Mouse (Mus musculus): ENCODE data around the gene Dapk3. TPM values are rescaled to one million over a fixed set of nuclear protein-coding genes. Genes with fewer than 3 reads are reported as not detected.
A peak's percentile ranks its signal among the peaks of the same experiment; 100 is the strongest.
"Not testable (repeated sequence)": the region's sequence is repeated elsewhere in the genome, so short reads cannot be mapped to it uniquely, and the experiment has no call there.

Dapk3 gene
- polyA plus RNA-seq, 1 experiment from 2014 or later: 32.4 TPM

- no peak overlapping the region for H3K4me3 ChIP-seq (replicated peaks; ENCODE audit: low read length)
- peaks cover 14% of the 10 kb centered on the region for H3K4me1 ChIP-seq (ENCODE audit: control insufficient read depth, insufficient read depth, low read length)
- peaks cover 21% of the 10 kb centered on the region; the same call in 1 of the 2 replicates for H3K36me3 ChIP-seq (ENCODE audit: control insufficient read depth, insufficient read depth, low read length)
- no peaks in the 10 kb centered on the region for H3K27me3 ChIP-seq (ENCODE audit: control insufficient read depth, insufficient read depth, low read length)
- no peaks in the 10 kb centered on the region for H3K9me3 ChIP-seq (replicated peaks; ENCODE audit: control insufficient read depth, low read length)
- no peak overlapping the region for H3K27ac ChIP-seq (ENCODE audit: low read length)
- no peak for ATAC-seq (ENCODE audit: insufficient read depth, low FRiP score)
- no peak overlapping the region for H3K9ac ChIP-seq (ENCODE audit: low read length)
- WGBS: 67% methylated on average over 2 of the region's 2 CpGs
- H3K4me2 ChIP-seq (ENCODE audit: low read depth, low read length): no peak overlapping the region
Observed at GRCm38 (mm10) chr10:81162318-81162652, 20.5 kb upstream of the Dapk3 start.

- no peak overlapping the region for H3K27ac ChIP-seq (ENCODE audit: low read length)
- ATAC-seq (ENCODE audit: insufficient read depth, low FRiP score): no peak
- whole genome bisulfite sequencing: 59% methylated on average over 8 of the region's 8 CpGs
- peaks cover 18% of the 10 kb centered on the region for H3K4me1 ChIP-seq (ENCODE audit: control insufficient read depth, insufficient read depth, low read length)
- H3K4me3 ChIP-seq (replicated peaks; ENCODE audit: low read length): no peak overlapping the region
- H3K9ac ChIP-seq (ENCODE audit: low read length): no peak overlapping the region
- no peaks in the 10 kb centered on the region for H3K9me3 ChIP-seq (replicated peaks; ENCODE audit: control insufficient read depth, low read length)
- H3K36me3 ChIP-seq (ENCODE audit: control insufficient read depth, insufficient read depth, low read length): peaks cover 13% of the 10 kb centered on the region; the same call in 1 of the 2 replicates
- H3K4me2 ChIP-seq (ENCODE audit: low read depth, low read length): no peak overlapping the region
- H3K27me3 ChIP-seq (ENCODE audit: control insufficient read depth, insufficient read depth, low read length): no peaks in the 10 kb centered on the region
Observed at GRCm38 (mm10) chr10:81165118-81165517, 17.7 kb upstream of the Dapk3 start.

DNA sequence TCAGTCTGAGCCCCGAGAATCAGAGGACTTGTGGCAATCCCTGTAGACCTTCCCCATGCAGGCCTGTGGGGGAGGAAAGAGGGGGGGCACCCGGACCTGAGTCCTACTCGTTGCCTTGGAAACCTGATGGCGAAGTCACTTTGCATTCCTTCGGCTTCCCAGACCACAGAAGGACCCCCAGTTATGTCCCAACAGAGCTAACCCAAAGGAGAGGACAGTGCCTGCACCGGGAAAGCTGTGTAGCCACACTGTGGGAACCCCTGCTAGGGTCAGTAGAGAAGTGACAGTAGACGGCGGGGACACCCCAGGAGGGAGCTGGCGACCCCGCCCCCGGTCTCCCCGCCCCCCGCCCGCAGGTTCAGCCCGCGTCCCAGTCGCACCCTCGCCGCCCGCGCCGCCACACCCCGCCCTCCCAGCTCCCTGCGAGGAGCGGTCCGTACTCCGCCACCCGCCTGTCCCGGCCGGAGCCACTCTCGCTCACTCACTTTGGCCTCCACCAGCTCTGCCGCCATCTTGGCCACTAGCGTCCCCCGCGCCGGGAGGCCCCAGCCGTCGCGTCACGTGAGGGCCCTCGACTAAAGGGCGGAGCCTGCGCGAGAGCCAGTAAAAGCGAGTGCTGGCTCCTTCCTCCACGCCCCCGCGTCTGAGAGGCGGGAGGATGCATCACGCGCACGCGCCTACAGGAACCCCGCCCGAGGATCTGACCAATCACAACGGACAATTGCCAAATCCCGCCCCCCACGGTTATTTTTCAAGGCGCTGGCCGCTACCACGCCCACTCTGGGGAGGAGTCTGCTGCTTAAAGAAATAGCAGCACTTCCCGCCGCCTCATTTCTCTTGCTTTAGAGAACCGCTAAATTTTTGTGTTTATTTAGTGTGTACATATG, 15.4 kb upstream of the Dapk3 start, which contains the start of gene Pias4:
Pias4 (minus strand) TSS at position 724 of the 887 bp plus-strand sequence.
- H3K27ac ChIP-seq (ENCODE audit: low read length): peak within 1 kb of the TSS; percentile 66
- no peaks in the 10 kb centered on the region for H3K27me3 ChIP-seq (ENCODE audit: control insufficient read depth, insufficient read depth, low read length)
- H3K9ac ChIP-seq (ENCODE audit: low read length): peak within 1 kb of the TSS; percentile 90
- H3K36me3 ChIP-seq (ENCODE audit: control insufficient read depth, insufficient read depth, low read length): peaks cover 7% of the 10 kb centered on the region; the same call in 1 of the 2 replicates
- no peaks in the 10 kb centered on the region for H3K9me3 ChIP-seq (replicated peaks; ENCODE audit: control insufficient read depth, low read length)
- H3K4me1 ChIP-seq (ENCODE audit: control insufficient read depth, insufficient read depth, low read length): peaks cover 17% of the 10 kb centered on the region
- peak; percentile 94 for ATAC-seq (ENCODE audit: insufficient read depth, low FRiP score)
- peak within 1 kb of the TSS; percentile 86 for H3K4me3 ChIP-seq (replicated peaks; ENCODE audit: low read length)
- peak within 1 kb of the TSS; percentile 88 for H3K4me2 ChIP-seq (ENCODE audit: low read depth, low read length)
- WGBS: under 1% methylated on average over 54 of the region's 64 CpGs

DNA sequence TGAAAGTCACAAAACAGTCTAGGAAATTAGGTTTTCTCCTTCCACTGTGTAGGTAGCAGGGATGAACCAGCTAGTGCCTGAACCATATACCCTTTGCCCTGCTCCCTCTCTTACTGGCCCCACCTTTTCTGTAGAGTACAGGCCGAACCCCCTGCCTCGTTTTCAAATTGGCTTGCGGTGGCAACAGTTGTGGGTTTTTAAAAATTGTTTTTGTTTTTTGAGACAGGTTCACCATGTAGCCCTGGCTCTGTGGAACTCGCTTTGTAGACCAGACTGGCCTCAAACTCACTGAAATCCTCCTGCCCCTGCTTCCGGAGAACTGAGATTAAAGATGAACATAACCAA, 14.7 kb upstream of the Dapk3 start:
- Histone ChIP-seq H3K36me3 (ENCODE audit: control insufficient read depth, insufficient read depth, low read length) (peaks cover 7% of the 10 kb centered on the region; the same call in 1 of the 2 replicates), H3K4me1 (ENCODE audit: control insufficient read depth, insufficient read depth, low read length) (peaks cover 17% of the 10 kb centered on the region), H3K4me2 (ENCODE audit: low read depth, low read length) (peak overlapping the region; percentile 88), H3K9me3 (replicated peaks; ENCODE audit: control insufficient read depth, low read length) (no peaks in the 10 kb centered on the region), H3K4me3 (replicated peaks; ENCODE audit: low read length) (peak overlapping the region; percentile 86), H3K27me3 (ENCODE audit: control insufficient read depth, insufficient read depth, low read length) (no peaks in the 10 kb centered on the region), H3K27ac (ENCODE audit: low read length) (peak overlapping the region; percentile 65), H3K9ac (ENCODE audit: low read length) (peak overlapping the region; percentile 78)
- WGBS: 7% methylated on average over 5 of the region's 5 CpGs
- peak; percentile 51 for ATAC-seq (ENCODE audit: insufficient read depth, low FRiP score)

- Histone ChIP-seq H3K9me3 (replicated peaks; ENCODE audit: control insufficient read depth, low read length) (no peaks in the 10 kb centered on the region), H3K27ac (ENCODE audit: low read length) (peak overlapping the region; percentile 65), H3K4me1 (ENCODE audit: control insufficient read depth, insufficient read depth, low read length) (peaks cover 23% of the 10 kb centered on the region), H3K4me2 (ENCODE audit: low read depth, low read length) (peak overlapping the region; percentile 88), H3K36me3 (ENCODE audit: control insufficient read depth, insufficient read depth, low read length) (0 out of 2 replicates have a peak, but pooled peaks cover 3% of the 10 kb centered on the region), H3K27me3 (ENCODE audit: control insufficient read depth, insufficient read depth, low read length) (no peaks in the 10 kb centered on the region), H3K9ac (ENCODE audit: low read length) (peak overlapping the region; percentile 78), H3K4me3 (replicated peaks; ENCODE audit: low read length) (peak overlapping the region; percentile 86)
- 2% methylated on average over 29 of the region's 29 CpGs for WGBS
- peak; percentile 54; the same call in 1 of the 2 replicates for ATAC-seq (ENCODE audit: insufficient read depth, low FRiP score)
Observed at GRCm38 (mm10) chr10:81168521-81169244, 14.1 kb upstream of the Dapk3 start.

GRCm38 (mm10) chr10:81169411-81169900, 13.3 kb upstream of the Dapk3 start:
- H3K9ac ChIP-seq (ENCODE audit: low read length); H3K36me3 ChIP-seq (ENCODE audit: control insufficient read depth, insufficient read depth, low read length); H3K27me3 ChIP-seq (ENCODE audit: control insufficient read depth, insufficient read depth, low read length); H3K4me2 ChIP-seq (ENCODE audit: low read depth, low read length); H3K9me3 ChIP-seq (replicated peaks; ENCODE audit: control insufficient read depth, low read length); ATAC-seq (ENCODE audit: insufficient read depth, low FRiP score): not testable (repeated sequence)
- 38% methylated on average over 7 of the region's 14 CpGs for WGBS
- H3K4me1 ChIP-seq (ENCODE audit: control insufficient read depth, insufficient read depth, low read length): peaks cover 29% of the 10 kb centered on the region
- H3K27ac ChIP-seq (ENCODE audit: low read length): peak overlapping the region; percentile 79; the same call in 1 of the 2 replicates
- 0 out of 2 replicates have a peak overlapping the region, but pooled peaks have one; percentile 10 for H3K4me3 ChIP-seq (replicated peaks; ENCODE audit: low read length)

- WGBS: 6% methylated on average over 21 of the region's 21 CpGs
- no peaks in the 10 kb centered on the region for H3K27me3 ChIP-seq (ENCODE audit: control insufficient read depth, insufficient read depth, low read length)
- no peaks in the 10 kb centered on the region for H3K9me3 ChIP-seq (replicated peaks; ENCODE audit: control insufficient read depth, low read length)
- peak overlapping the region; percentile 85 for H3K27ac ChIP-seq (ENCODE audit: low read length)
- peak overlapping the region; percentile 18; the same call in 1 of the 2 replicates for H3K4me3 ChIP-seq (replicated peaks; ENCODE audit: low read length)
- H3K36me3 ChIP-seq (ENCODE audit: control insufficient read depth, insufficient read depth, low read length): peaks cover under 1% of the 10 kb centered on the region; the same call in 1 of the 2 replicates
- peak overlapping the region; percentile 42 for H3K4me2 ChIP-seq (ENCODE audit: low read depth, low read length)
- ATAC-seq (ENCODE audit: insufficient read depth, low FRiP score): peak; percentile 32; the same call in 1 of the 2 replicates
- H3K4me1 ChIP-seq (ENCODE audit: control insufficient read depth, insufficient read depth, low read length): peaks cover 42% of the 10 kb centered on the region
- H3K9ac ChIP-seq (ENCODE audit: low read length): peak overlapping the region; percentile 75
Observed at GRCm38 (mm10) chr10:81173132-81173531, 9.7 kb upstream of the Dapk3 start.

- WGBS: 4% methylated on average over 29 of the region's 29 CpGs
- peaks cover 17% of the 10 kb centered on the region for H3K36me3 ChIP-seq (ENCODE audit: control insufficient read depth, insufficient read depth, low read length)
- peak; percentile 43; the same call in 1 of the 2 replicates for ATAC-seq (ENCODE audit: insufficient read depth, low FRiP score)
- H3K4me1 ChIP-seq (ENCODE audit: control insufficient read depth, insufficient read depth, low read length): peaks cover 46% of the 10 kb centered on the region
- no peaks in the 10 kb centered on the region for H3K9me3 ChIP-seq (replicated peaks; ENCODE audit: control insufficient read depth, low read length)
- peak overlapping the region; percentile 36 for H3K4me3 ChIP-seq (replicated peaks; ENCODE audit: low read length)
- H3K9ac ChIP-seq (ENCODE audit: low read length): peak overlapping the region; percentile 66
- H3K4me2 ChIP-seq (ENCODE audit: low read depth, low read length): peak overlapping the region; percentile 52
- no peaks in the 10 kb centered on the region for H3K27me3 ChIP-seq (ENCODE audit: control insufficient read depth, insufficient read depth, low read length)
- peak overlapping the region; percentile 61 for H3K27ac ChIP-seq (ENCODE audit: low read length)
Observed at GRCm38 (mm10) chr10:81174617-81175344, 8.0 kb upstream of the Dapk3 start.
